Mouse (Mus musculus) liver, adult 10 weeks (tissue): Measurements from ENCODE around the gene Spryd7. TPM values are rescaled to one million over a fixed set of nuclear protein-coding genes. Genes with fewer than 3 reads are reported as not detected.

ENCODE experiments used
- polyA plus RNA-seq: library from polyadenylated mRNA; stranded (reverse); fragments of 350-450 nt; fragmentation: Illumina TruSeq; extraction: RNeasy Lipid Tissue Mini Kit (QIAGEN cat#74804); gene quantifications from one replicate; pipeline ENCODE4 v1.2.3, GENCODE M21; 2014; ENCODE audit warnings: low read depth, low replicate concordance

Spryd7 gene
- 62.2 TPM for polyA plus RNA-seq

DNA sequence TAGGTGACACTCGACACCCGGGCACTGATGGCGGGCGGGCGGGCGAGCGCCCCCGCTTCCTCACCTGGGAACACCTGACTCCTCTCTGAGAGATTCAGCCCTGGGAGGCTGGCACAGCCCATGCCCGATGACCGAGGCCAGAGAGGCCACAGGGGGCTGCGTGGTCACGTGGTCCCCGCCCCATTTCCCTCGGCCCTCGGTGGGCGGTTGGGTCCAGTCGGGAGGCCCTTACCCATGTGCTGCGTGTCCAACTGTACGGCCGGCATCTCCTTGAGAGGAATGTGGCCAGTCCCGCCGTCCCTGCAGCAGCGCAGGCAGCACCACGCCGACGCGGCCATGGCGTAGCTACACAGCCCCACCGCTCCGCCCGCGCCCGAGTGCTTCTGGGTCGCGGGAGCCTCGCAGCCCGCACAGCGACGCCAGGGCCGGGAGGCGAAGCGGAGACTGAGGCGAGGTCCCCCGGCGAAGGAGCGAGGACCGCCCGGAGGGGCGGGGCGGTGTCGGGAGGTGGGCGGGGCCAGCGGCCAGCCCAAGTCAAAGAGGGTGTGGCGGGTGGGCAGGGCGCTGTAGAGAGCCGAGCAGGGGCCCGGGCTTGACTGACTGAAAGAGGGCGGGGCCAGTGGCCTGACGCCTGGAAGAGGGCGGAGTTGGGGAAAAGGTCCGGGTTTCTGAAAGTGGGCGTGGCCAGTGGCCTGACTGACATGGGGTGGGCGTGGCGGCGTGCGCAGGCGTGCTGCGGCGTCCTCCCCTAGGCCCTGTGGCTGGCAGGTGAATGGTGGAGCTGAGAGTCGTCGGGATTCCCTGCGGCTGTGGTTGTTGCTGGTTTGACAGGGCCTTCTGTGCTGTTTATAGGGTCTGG, at the start of gene Spryd7:
Spryd7 (minus strand) TSS at position 598 of the 859 bp plus-strand sequence.

GRCm38 (mm10) chr14:61597968-61598367, 41.3 kb upstream of the Spryd7 start, which contains the start of gene Trim13:
Trim13 (plus strand) TSS chr14:61598247.

Other genes with a start within 250 kb of the Spryd7 start
- 0.53 TPM for gene Arl11, start 247.1 kb downstream of the Spryd7 start, polyA plus RNA-seq
- 23.9 TPM for gene Ebpl, start 196.4 kb downstream of the Spryd7 start, polyA plus RNA-seq
- 59.7 TPM for gene Kpna3, start 117.0 kb downstream of the Spryd7 start, polyA plus RNA-seq
- 5.9 TPM for gene Trim13, start 41.4 kb upstream of the Spryd7 start, polyA plus RNA-seq
- not detected for gene Kcnrg, start 50.6 kb upstream of the Spryd7 start, polyA plus RNA-seq